Mouse (Mus musculus): ENCODE data around the gene Gm45213.

The Gm45213 gene

GRCm38 (mm10) chr7:66108961-66109854, 65.8 kb downstream of the Gm45213 start, which contains the start of gene Chsy1:
TSS of gene Chsy1 (plus strand) at chr7:66109515.
- DNase-seq: peak; percentile 89 to 91

DNA sequence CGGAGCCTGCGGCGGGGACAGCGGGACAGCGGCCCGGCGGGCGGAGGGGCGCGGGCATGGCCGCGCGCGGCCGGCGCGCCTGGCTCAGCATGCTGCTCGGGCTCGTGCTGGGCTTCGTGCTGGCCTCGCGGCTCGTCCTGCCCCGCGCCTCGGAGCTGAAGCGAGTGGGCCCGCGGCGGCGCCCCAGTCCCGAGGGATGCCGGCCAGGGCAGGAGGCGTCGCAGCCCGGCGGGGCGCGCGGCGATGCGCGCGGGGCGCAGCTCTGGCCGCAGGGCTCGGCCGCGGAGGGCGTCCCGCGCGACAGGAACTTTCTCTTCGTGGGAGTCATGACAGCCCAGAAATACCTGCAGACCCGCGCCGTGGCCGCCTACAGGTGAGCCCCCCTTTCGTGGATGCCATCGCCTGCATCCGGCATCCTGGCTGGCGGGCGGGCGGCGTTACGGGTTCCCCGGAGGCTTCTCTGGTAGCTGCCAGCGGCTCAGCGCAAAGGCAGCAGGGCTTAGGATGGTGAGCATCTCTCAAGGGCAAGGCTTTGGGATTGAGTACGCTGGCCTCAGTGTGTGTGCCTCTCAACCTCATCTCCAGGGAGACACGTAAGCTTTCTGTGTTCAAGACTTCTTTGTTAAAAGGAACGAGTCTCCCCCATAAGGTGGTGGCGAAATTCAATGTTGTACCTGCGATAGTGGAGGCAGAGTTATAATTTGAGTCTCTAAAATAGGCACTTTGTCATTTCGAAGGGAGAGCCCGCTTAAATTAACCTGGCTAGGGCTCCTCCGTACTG, 66.6 kb downstream of the Gm45213 start:
- DNase-seq: peak; percentile 50 to 60

- DNase-seq: peak; percentile 38 to 47
These were observed 67.3 kb downstream of the Gm45213 start for GRCm38 (mm10) chr7:66110636-66111112.

DNA sequence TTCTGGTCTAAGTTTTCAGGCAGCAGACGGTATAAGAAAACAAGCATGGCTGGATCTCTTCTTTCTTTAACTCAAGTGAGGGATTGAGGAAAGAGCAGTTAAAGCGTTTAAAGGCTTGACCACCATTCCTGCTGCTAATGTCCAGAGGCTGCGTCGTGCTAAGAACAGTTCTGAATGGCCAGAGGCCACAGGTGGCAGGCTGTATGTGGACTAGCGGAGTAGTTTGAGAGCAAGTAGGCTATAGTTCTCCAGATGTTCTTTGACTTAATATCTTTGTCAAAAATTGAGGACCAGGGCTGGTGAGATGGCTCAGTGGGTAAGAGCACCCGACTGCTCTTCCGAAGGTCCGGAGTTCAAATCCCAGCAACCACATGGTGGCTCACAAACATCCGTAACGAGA, 67.8 kb downstream of the Gm45213 start:
- no peak for DNase-seq
